Mouse (Mus musculus): ENCODE results near the gene Plac1. TPM values are rescaled to one million over a fixed set of nuclear protein-coding genes. Genes with fewer than 3 reads are reported as not detected.

Gene Plac1
- total and polyA plus RNA-seq, 3 experiments = not detected

- peak overlapping the region; percentile 88 for H3K9ac ChIP-seq (ENCODE audit: control insufficient read depth, low read depth, low read length, poor library complexity, severe bottlenecking)
- H3K27me3 ChIP-seq (ENCODE audit: control insufficient read depth in 1 of 2, insufficient read depth in 2 of 2, low read length in 2 of 2) = no peaks in the 10 kb centered on the region
- peaks cover 5% of the 10 kb centered on the region; the same call in 1 of the 2 replicates for H3K79me2 ChIP-seq (ENCODE audit: control insufficient read depth, insufficient read depth, low read length, poor library complexity)
- DNase-seq (ENCODE audit: low read depth, low spot score) = peak; percentile 68
- peak overlapping the region; percentile 85 to 96 for H3K4me3 ChIP-seq (ENCODE audit: control insufficient read depth in 1 of 2, insufficient read depth in 1 of 2, low read depth in 2 of 2, low read length in 2 of 2)
- no peaks in the 10 kb centered on the region for H3K9me3 ChIP-seq (replicated peaks; ENCODE audit: insufficient read depth, low read length)
- H3K27ac ChIP-seq (ENCODE audit: control insufficient read depth, low read depth, low read length) = peak overlapping the region; percentile 75
- TF ChIP-seq MXI1 (IDR thresholded peaks at IDR 0.05; ENCODE audit: low read depth, low read length) = peak; percentile 37
- TF ChIP-seq TCF12 (IDR thresholded peaks at IDR 0.05; ENCODE audit: low read depth, low read length) = peak; percentile 5; the same call in 1 of the 2 replicates
- TF ChIP-seq CHD1 (IDR thresholded peaks at IDR 0.05; ENCODE audit: low read depth, low read length) = 0 out of 2 replicates have a peak, but pooled peaks have one; percentile 66
- TF ChIP-seq USF1 (IDR thresholded peaks at IDR 0.05; ENCODE audit: low read depth, low read length) = 0 out of 2 replicates have a peak, but pooled peaks have one; percentile 2
- TF ChIP-seq HCFC1 (IDR thresholded peaks at IDR 0.05; ENCODE audit: low read depth, low read length) = no peak
- H3K4me1 ChIP-seq (ENCODE audit: control insufficient read depth in 1 of 2, insufficient read depth in 2 of 2, low read length in 2 of 2) = peaks cover under 1 to 2% of the 10 kb centered on the region in 2 experiments; a peak in 2 of 4 replicates
- H3K36me3 ChIP-seq (ENCODE audit: control insufficient read depth in 1 of 2, insufficient read depth in 2 of 2, low read length in 2 of 2) = peaks cover 0 to 3% of the 10 kb centered on the region in 2 experiments; a peak in 3 of 4 replicates
These were observed 183.3 kb downstream of the Plac1 start for GRCm38 (mm10) chrX:53056627-53057026.

- DNase-seq (ENCODE audit: low read depth, low spot score) = peak; percentile 37
- Histone ChIP-seq H3K27ac (ENCODE audit: control insufficient read depth, low read depth, low read length) (0 out of 2 replicates have a peak overlapping the region, but pooled peaks have one; percentile 27), H3K79me2 (ENCODE audit: control insufficient read depth, insufficient read depth, low read length, poor library complexity) (peaks cover 5% of the 10 kb centered on the region; the same call in 1 of the 2 replicates), H3K9me3 (replicated peaks; ENCODE audit: insufficient read depth, low read length) (no peaks in the 10 kb centered on the region), H3K36me3 (ENCODE audit: control insufficient read depth in 1 of 2, insufficient read depth in 2 of 2, low read length in 2 of 2) (no peaks in the 10 kb centered on the region; a peak in 1 of 4 replicates), H3K9ac (ENCODE audit: control insufficient read depth, low read depth, low read length, poor library complexity, severe bottlenecking) (peak overlapping the region; percentile 88), H3K4me3 (ENCODE audit: control insufficient read depth in 1 of 2, insufficient read depth in 1 of 2, low read depth in 2 of 2, low read length in 2 of 2) (peak overlapping the region; percentile 85 to 96), H3K27me3 (ENCODE audit: control insufficient read depth in 1 of 2, insufficient read depth in 2 of 2, low read length in 2 of 2) (no peaks in the 10 kb centered on the region), H3K4me1 (ENCODE audit: control insufficient read depth in 1 of 2, insufficient read depth in 2 of 2, low read length in 2 of 2) (peaks cover 0 to under 1% of the 10 kb centered on the region in 2 experiments; a peak in 1 of 4 replicates)
- TF ChIP-seq MXI1 (IDR thresholded peaks at IDR 0.05; ENCODE audit: low read depth, low read length) = no peak
- no peak for TF ChIP-seq E2F4 (IDR thresholded peaks at IDR 0.05; ENCODE audit: borderline replicate concordance, low read depth, low read length)
- no peak for TF ChIP-seq ZMIZ1 (IDR thresholded peaks at IDR 0.05; ENCODE audit: low read depth, low read length)
- no peak for TF ChIP-seq TAL1 (IDR thresholded peaks at IDR 0.05; ENCODE audit: low read length)
- TF ChIP-seq POLR2A (IDR thresholded peaks at IDR 0.05; ENCODE audit: control insufficient read depth in 1 of 2, insufficient read depth in 1 of 2, low read depth in 1 of 2, low read length in 2 of 2, poor library complexity in 1 of 2) = no peak
- TF ChIP-seq MAFK (IDR thresholded peaks at IDR 0.05; ENCODE audit: borderline replicate concordance, low read depth, low read length) = no peak
- no peak for TF ChIP-seq MEF2A (IDR thresholded peaks at IDR 0.05; ENCODE audit: extremely low read depth, insufficient replicate concordance, low read depth, low read length, poor library complexity, severe bottlenecking)
- no peak for TF ChIP-seq MAZ (IDR thresholded peaks at IDR 0.05; ENCODE audit: low read depth, low read length)
- no peak for TF ChIP-seq RAD21 (IDR thresholded peaks at IDR 0.05; ENCODE audit: low read depth, low read length)
- no peak for TF ChIP-seq GABPA (IDR thresholded peaks at IDR 0.05; ENCODE audit: low read depth, low read length)
- no peak for TF ChIP-seq JUND (IDR thresholded peaks at IDR 0.05; ENCODE audit: low read depth, low read length)
- TF ChIP-seq RCOR1 (IDR thresholded peaks at IDR 0.05; ENCODE audit: low read depth, low read length) = no peak
- TF ChIP-seq TCF12 (IDR thresholded peaks at IDR 0.05; ENCODE audit: low read depth, low read length) = no peak
- no peak for TF ChIP-seq NELFE (IDR thresholded peaks at IDR 0.05; ENCODE audit: low read depth, low read length)
These were observed 184.1 kb downstream of the Plac1 start for GRCm38 (mm10) chrX:53055771-53056170.
